Mouse (Mus musculus) megakaryocyte, embryonic 14.5 days (primary cell): ENCODE measurements at regions not wholly inside any gene's neighbourhood (a gene's known extent, or its start where the extent isn't known, plus 50 kb on each side); places are given as distances from the start of the nearest gene placed in this dataset.

Experiments used
- H3K27me3 ChIP-seq: replicated peaks from 2 replicates; pipeline ENCODE3; 2012; ENCODE audit warnings: inconsistent platforms
- H3K36me3 ChIP-seq: replicated peaks from 2 replicates; pipeline ENCODE3; 2012; ENCODE audit warnings: low read length, inconsistent platforms, mixed read lengths
- H3K4me1 ChIP-seq: 2 replicates; pipeline ENCODE4 v1.6.1; 2012; ENCODE audit warnings: inconsistent platforms
- H3K4me3 ChIP-seq: replicated peaks from 2 replicates; pipeline ENCODE3; 2012; ENCODE audit warnings: moderate library complexity, mild to moderate bottlenecking, inconsistent platforms
- H3K9me3 ChIP-seq: 2 replicates; pipeline ENCODE4 v1.6.1; 2012; ENCODE audit warnings: inconsistent platforms
- FLI1 ChIP-seq: IDR thresholded peaks from 2 replicates; pipeline ENCODE4 v1.6.1; 2012; ENCODE audit warnings: low read length, inconsistent platforms, mixed read lengths
- GATA1 ChIP-seq: IDR thresholded peaks from 3 replicates; pipeline ENCODE4 v1.6.1; 2012; ENCODE audit warnings: mixed read lengths, low read length, inconsistent platforms, borderline replicate concordance

DNA sequence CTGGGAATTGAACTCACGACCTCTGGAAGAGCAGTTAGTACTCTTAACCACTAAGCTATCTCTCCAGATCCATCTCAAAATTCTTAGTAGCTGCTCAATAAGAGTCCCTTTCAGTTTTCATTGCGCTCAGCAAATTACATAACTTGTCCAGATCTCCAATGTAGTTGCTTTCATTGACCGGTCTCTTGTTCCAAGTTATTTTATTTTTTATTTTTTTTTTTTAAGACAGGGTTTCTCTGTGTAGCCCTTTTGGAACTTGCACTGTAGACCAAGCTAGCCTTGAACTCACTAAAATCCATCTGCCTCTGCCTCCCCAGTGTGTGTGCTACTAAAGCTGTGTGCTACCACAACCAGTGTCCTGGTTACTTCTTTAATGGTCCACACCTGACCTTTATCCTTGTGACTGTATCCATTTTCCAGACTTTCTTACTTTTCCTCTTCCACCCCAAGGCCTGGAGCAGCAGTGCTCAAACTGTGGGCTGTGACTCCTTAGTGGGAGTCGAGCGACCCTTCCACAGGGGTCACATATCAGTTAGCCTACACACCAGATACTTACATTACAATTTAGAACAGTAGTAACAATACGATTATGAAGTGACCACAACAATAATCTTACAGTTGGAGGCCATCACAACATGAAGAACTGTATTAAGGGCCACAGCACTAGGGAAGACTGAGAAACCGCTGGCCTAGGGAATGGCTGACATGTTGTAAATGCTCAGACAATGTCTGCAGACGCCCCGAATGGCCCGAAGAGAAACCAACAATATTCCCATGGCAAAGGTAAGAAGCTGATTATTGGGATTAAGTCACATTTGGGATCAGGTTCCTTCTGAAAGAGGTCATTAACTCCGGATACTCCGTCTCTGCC lies 97.8 kb upstream of the Cpsf6 start:
- Histone ChIP-seq H3K4me1 (no peaks in the 10 kb centered on the region), H3K9me3 (peaks cover 37% of the 10 kb centered on the region), H3K4me3 (no peak overlapping the region), H3K36me3 (no peaks in the 10 kb centered on the region), H3K27me3 (peaks cover 2% of the 10 kb centered on the region)
- TF ChIP-seq FLI1 (no peak), GATA1 (no peak)

DNA sequence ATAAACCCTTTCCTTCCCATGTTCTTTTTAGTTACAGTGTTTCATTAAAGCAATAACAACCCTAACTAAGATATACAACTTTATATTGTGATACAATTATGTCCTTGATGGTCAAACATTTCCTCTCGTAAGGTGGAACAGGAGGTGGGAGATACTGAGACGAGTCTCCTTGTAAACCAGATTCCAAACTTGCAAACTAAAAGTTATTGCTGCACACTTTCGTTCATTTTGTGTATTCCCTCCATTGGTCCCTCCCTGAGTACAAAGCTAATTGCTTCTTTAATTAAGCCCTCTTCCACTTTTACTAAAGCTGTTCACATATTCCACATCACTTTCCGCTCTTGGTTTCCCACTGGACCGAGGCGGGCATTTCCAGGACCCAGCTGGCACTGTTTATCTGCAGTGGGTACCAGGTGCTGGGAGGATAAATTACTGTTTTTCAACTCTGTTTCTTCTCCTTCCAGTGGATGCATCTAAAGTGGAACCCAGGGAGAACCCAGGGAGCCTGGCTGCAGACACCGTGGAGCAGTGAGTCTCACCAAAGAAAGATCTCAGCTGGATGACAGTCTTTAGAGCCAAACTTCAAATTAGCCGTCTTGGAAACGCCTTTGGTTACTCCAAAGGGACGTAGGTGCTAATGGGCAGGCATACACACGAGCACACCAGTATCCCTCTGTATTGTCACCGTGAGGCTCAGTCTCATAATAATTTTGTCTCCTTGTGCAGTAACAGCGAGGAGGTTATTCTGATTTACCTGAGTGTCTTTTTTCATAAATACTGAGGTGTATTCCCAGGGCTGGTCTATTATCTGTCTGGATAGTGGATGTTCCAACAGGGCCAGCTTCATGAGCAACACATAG lies 95.5 kb upstream of the Cpsf6 start:
- H3K9me3 ChIP-seq: peaks cover 38% of the 10 kb centered on the region
- H3K4me3 ChIP-seq: no peak overlapping the region
- no peaks in the 10 kb centered on the region for H3K36me3 ChIP-seq
- no peaks in the 10 kb centered on the region; the same call in 1 of the 2 replicates for H3K4me1 ChIP-seq
- TF ChIP-seq FLI1 (no peak), GATA1 (no peak)
- peaks cover 2% of the 10 kb centered on the region for H3K27me3 ChIP-seq

DNA sequence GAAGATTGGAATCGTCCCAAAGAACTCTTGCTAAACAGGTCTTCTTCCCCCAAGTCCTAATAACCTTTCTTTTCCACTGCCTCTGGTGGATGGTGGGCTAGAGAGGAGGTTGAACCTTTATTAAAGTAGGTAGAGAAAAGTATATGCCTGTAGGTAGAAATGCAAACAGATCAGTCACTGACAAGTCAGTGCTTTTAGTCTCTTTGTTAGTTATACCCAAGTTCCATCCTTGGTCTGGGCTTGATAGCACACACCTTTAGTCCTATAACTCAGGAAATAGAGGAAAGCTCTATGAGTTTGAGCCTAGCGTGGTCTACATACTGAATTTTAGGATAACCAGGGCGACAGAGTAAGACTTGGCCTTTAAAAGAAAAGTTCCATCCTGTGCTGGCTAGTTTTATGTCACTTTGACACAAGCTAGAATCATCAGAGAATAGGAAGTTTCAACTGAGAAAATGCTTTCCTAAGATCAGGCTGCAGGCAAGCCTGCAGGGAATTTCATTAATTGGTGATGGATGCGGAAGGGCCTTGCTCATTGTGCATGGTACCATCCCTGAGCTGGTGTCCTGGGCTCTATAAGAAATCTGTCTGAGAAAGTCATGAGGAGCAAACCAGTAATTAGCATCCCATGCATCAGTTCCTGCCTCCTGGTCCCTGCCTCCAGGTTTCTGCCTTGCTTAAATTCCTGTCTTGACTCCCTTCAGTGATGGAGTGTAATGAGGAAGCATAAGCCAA lies 94.7 kb upstream of the Cpsf6 start:
- Histone ChIP-seq H3K27me3 (peaks cover 2% of the 10 kb centered on the region), H3K36me3 (no peaks in the 10 kb centered on the region), H3K4me1 (no peaks in the 10 kb centered on the region; the same call in 1 of the 2 replicates), H3K4me3 (no peak overlapping the region), H3K9me3 (peaks cover 34% of the 10 kb centered on the region)
- TF ChIP-seq FLI1: no peak

DNA sequence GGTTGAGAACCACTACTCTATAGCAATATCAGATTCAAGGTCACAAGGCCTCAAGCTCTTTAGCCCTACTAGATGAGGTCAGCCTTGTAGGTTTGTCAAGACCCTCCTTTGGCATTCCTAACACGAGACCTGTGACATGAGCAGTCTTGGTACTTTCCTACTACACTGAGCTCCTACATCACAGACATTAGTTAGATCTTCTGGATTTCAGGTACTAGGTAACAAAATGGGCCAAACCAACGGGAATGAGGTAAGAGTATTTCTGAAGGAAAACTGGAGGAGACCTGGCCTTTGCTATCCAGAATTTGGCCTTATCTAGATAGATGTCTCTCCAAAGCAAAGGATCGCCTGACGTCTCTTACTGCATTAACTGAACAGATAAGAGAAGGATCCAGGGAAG lies 93.7 kb upstream of the Cpsf6 start:
- TF ChIP-seq FLI1 (no peak), GATA1 (no peak)
- no peaks in the 10 kb centered on the region; the same call in 1 of the 2 replicates for H3K4me1 ChIP-seq
- H3K4me3 ChIP-seq: no peak overlapping the region
- peaks cover 2% of the 10 kb centered on the region for H3K27me3 ChIP-seq
- H3K36me3 ChIP-seq: no peaks in the 10 kb centered on the region
- H3K9me3 ChIP-seq: peaks cover 33% of the 10 kb centered on the region

DNA sequence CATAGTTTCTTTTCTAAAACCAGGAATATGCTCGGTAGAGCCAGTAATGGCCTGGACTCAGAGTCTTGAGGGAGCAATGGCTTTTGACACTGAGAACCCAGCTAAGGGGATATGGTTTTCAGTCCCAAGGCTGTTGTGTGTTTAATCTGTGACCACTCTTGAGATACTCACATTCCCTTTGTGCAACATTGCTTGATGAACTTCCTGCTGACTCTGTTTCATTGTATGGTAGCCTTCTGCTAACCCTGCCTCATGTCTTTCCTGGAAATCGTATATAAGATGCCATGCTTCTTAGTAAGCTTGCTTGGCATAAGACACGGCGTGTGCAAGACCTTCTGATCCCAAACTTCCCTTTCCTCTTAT lies 92.7 kb upstream of the Cpsf6 start:
- H3K36me3 ChIP-seq: no peaks in the 10 kb centered on the region
- no peaks in the 10 kb centered on the region for H3K27me3 ChIP-seq
- no peak for TF ChIP-seq GATA1
- TF ChIP-seq FLI1: no peak
- H3K4me1 ChIP-seq: no peaks in the 10 kb centered on the region; the same call in 1 of the 2 replicates
- H3K4me3 ChIP-seq: no peak overlapping the region
- H3K9me3 ChIP-seq: peaks cover 33% of the 10 kb centered on the region

DNA sequence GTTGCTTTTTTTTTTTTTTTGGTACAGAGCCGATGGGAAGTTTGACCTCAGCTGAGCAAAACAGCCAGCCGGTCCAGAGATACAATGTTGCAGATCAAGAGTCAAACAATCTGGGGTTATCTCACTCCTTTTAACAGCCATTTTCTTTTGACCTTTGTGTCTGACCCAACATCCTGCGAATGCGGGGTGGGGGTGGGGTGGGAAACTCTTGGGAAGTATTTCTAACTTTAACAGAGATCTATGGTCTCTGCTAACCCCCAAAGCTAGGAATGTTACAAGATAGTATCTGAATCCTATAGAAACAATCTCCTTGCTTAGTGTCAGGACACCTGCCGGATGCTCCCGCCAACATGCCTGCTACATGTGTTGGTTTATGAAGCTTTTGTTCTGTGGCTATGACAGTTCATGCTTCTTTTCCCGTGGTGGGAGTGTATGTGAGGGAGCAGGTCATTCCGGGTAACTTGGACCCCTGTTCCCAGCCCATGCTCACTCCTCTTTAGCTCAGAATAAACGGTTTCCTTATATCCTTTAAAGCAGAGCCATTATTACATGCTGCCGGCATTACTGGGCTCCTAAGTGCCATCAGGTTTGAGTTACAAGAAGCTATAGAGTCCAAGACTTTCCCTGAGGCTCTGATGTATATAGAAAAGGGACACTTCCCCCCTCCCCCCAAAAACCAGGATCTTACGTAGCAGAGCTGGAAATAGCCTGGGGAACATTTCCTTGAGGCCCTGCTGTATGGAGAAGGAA lies 92.2 kb upstream of the Cpsf6 start:
- H3K36me3 ChIP-seq: no peaks in the 10 kb centered on the region
- peaks cover 33% of the 10 kb centered on the region for H3K9me3 ChIP-seq
- TF ChIP-seq FLI1 (no peak), GATA1 (no peak)
- H3K4me1 ChIP-seq: no peaks in the 10 kb centered on the region; the same call in 1 of the 2 replicates
- no peaks in the 10 kb centered on the region for H3K27me3 ChIP-seq
- no peak overlapping the region for H3K4me3 ChIP-seq

DNA sequence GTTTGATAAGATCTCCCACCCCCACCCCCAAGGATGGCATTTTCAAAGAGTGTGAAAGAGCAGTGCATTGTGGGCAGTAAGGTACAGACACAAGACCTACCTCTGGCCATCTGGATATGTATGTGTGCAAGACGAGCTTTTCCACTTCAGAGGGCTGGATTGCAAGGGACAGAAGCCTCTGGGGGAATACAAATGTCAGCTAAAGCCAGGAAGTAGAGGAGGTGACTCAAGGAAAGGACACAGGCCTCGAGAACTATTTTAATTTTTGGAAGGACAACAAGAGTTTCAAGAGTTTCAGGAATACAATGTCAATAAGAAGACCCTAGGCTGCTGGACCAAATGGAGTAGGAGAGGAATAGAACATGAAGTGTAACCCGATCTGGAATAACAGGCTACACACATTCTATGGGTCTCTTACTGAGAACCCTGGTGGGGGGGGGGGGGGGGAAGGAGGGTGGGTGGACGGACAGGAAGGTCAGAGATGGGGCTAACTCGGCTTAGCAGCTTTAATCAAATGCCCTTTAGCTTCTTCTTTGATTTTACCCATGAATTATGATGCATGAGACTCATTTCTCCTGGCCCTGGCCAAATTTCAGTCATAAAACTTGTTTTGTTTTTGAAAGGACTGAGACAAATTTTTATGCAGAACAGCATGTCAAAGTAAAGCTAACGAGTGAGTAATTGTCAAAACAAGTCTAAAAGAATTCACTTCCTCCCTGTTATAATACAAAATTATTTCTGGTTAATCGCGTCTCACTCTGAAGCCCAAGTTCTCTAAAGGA lies 91.4 kb upstream of the Cpsf6 start:
- H3K4me1 ChIP-seq: no peaks in the 10 kb centered on the region; the same call in 1 of the 2 replicates
- no peak overlapping the region for H3K4me3 ChIP-seq
- H3K27me3 ChIP-seq: no peaks in the 10 kb centered on the region
- peaks cover 33% of the 10 kb centered on the region for H3K9me3 ChIP-seq
- H3K36me3 ChIP-seq: no peaks in the 10 kb centered on the region
- TF ChIP-seq GATA1 (no peak), FLI1 (no peak)

DNA sequence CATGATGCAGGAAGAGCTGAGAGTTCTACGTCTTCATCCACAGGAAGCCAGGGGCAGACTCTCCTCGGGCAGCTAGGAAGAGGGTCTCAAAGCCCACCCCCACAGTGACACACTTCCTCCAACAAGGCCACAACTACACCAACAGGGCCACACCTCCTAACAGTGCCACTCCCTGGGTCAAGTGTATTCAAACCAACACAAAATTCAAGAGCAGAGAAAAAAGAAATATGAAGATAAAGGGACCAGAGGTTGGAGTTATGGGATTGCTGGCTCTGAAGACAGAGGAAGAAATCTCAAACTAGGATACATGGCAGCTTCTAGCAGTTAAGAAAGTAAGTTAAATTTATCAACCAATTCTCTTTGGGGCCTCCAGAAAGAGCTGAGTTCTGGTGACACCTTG lies 90.7 kb upstream of the Cpsf6 start:
- Histone ChIP-seq H3K4me3 (no peak overlapping the region), H3K27me3 (no peaks in the 10 kb centered on the region), H3K36me3 (no peaks in the 10 kb centered on the region), H3K4me1 (no peaks in the 10 kb centered on the region; the same call in 1 of the 2 replicates), H3K9me3 (peaks cover 31% of the 10 kb centered on the region)
- TF ChIP-seq GATA1 (no peak), FLI1 (no peak)
